Mouse (Mus musculus) bone marrow macrophage, adult 2 months (primary cell): Measurements from ENCODE around the gene Fam207a.

Experiments
- CTCF ChIP-seq: IDR thresholded peaks from 2 replicates; pipeline ENCODE4 v1.5.1; 2012; ENCODE audit warnings: low read depth, mild to moderate bottlenecking, low read length, moderate library complexity
- POLR2A ChIP-seq: IDR thresholded peaks from 2 replicates; pipeline ENCODE4 v1.6.1; 2012; ENCODE audit warnings: mild to moderate bottlenecking, low read depth, low read length, borderline replicate concordance

DNA sequence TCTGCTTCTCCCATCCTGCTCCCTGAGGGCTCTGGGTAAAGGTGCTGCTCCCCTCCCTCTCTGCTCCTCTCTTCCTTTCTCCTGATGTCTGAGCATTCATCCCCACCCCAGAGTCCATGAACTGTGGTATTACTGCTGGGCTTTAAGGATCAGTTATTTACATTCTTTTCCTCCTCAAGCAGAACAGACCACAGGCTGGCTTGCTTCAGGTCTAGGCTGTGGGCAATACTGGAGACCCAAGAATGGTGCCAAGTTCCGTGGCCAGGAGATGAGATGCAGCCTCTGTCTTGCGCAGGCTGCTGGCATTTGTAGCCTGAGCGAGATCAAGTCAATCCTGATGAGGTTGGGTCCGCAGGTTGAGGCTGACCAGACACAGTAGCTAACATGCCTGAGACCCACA lies 63.8 kb downstream of the Fam207a start:
- TF ChIP-seq CTCF (no peak), POLR2A (no peak)
